Mouse (Mus musculus) stomach, embryonic 14.5 days (tissue): ENCODE measurements at regions not wholly inside any gene's neighbourhood (a gene's known extent, or its start where the extent isn't known, plus 50 kb on each side); places are given as distances from the start of the nearest gene placed in this dataset.

Source experiments
- ATAC-seq: fragments of 200-750 bp; cut with Nextera tagmentation; 2 replicates; pipeline ENCODE4 v1.8.0; 2017; ENCODE audit warnings: low read depth, moderate TSS enrichment; ENCODE audit not compliant: insufficient number of reproducible peaks, insufficient read depth, low FRiP score
- H3K27ac ChIP-seq: fragments of 300-500 bp; sonication (generic); 2 replicates; pipeline ENCODE4 v1.5.1; 2014; ENCODE audit warnings: mild to moderate bottlenecking, low read length, moderate library complexity, mixed read lengths
- H3K27me3 ChIP-seq: fragments of 300-500 bp; sonication (generic); 2 replicates; pipeline ENCODE4 v1.6.1; 2014; ENCODE audit warnings: low read length, control low read depth, mixed read lengths; ENCODE audit not compliant: control insufficient read depth, insufficient read depth
- H3K36me3 ChIP-seq: fragments of 300-500 bp; sonication (generic); 2 replicates; pipeline ENCODE4 v1.6.1; 2014; ENCODE audit warnings: mild to moderate bottlenecking, control low read depth, low read length, moderate library complexity, mixed read lengths; ENCODE audit not compliant: control insufficient read depth, insufficient read depth
- H3K4me1 ChIP-seq: fragments of 300-500 bp; sonication (generic); 2 replicates; pipeline ENCODE4 v1.6.1; 2014; ENCODE audit warnings: low read length, control low read depth, mixed read lengths; ENCODE audit not compliant: control insufficient read depth, insufficient read depth
- H3K4me2 ChIP-seq: fragments of 300-500 bp; sonication (generic); replicated peaks from 2 replicates; pipeline ENCODE4 v1.6.1; 2014; ENCODE audit warnings: low read depth, low read length, control low read depth
- H3K4me3 ChIP-seq: fragments of 300-500 bp; sonication (generic); 2 replicates; pipeline ENCODE4 v1.5.1; 2014; ENCODE audit warnings: low read depth, low read length, control low read depth
- H3K9ac ChIP-seq: fragments of 300-500 bp; sonication (generic); replicated peaks from 2 replicates; pipeline ENCODE4 v1.6.1; 2014; ENCODE audit warnings: low read depth, mild to moderate bottlenecking, control low read depth, low read length, moderate library complexity, mixed read lengths
- H3K9me3 ChIP-seq: fragments of 300-500 bp; sonication (generic); 2 replicates; pipeline ENCODE4 v1.6.1; 2016; ENCODE audit warnings: low read depth, low read length, control low read depth; ENCODE audit not compliant: control insufficient read depth
- WGBS: fragments of 180-500 bp; shearing (Covaris S2); extraction: QIAGEN DNeasy Blood & Tissue Kit; methylation state at CpG from one replicate; pipeline ENCODE4 v1.1.7; 2014; 5-methylcytosine and 5-hydroxymethylcytosine counted together

DNA sequence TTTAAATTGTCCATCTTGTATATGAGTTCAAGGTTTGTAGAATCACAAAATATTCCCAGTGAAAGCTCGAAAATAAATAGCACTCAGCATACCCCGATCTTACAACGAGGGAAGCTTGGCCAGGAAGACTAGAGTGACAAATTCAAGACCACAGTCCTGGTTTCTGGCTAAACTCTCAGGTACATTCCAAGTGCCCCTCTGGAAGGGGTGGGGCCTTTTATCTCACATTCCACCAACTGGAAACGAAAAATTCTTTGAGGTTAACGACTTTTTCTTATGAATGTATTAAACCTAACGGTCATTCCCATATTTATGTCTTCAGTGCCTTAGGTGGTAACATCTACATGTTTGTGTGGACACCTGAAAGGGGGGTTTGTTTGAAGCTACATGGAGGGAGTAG lies 50.8 kb upstream of the Spred1 start:
- Histone ChIP-seq H3K9ac (no peak overlapping the region), H3K36me3 (no peaks in the 10 kb centered on the region), H3K27me3 (no peaks in the 10 kb centered on the region), H3K4me3 (no peak overlapping the region), H3K9me3 (no peaks in the 10 kb centered on the region), H3K4me2 (no peak overlapping the region), H3K27ac (no peak overlapping the region), H3K4me1 (no peaks in the 10 kb centered on the region)
- ATAC-seq = no peak
- 65% methylated on average over 6 of the region's 6 CpGs for WGBS

DNA sequence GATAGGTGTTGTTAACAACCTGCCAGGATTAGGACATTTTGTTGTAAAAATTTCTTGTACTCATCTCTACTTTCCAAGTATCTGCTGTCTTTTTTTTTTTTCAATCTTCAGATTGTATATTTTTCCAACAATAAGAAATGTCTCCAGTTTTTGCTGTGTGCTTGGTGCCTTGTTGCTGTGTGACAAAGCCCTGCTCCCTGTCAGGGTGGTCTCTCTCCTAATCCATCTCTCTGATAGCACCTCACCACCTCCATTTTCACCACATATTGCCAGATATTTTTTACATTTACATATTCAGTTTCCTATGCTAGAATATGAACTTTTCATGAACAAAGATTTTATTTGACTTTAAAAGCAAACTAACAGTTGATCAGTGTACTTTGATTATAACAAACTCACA lies 50.1 kb upstream of the Spred1 start:
- Histone ChIP-seq H3K36me3 (no peaks in the 10 kb centered on the region), H3K27ac (no peak overlapping the region), H3K9ac (no peak overlapping the region), H3K4me3 (no peak overlapping the region), H3K4me2 (no peak overlapping the region), H3K4me1 (no peaks in the 10 kb centered on the region), H3K9me3 (no peaks in the 10 kb centered on the region), H3K27me3 (no peaks in the 10 kb centered on the region)
- ATAC-seq = no peak
